Mouse (Mus musculus): ENCODE measurements around the gene Hdac8.

DNA sequence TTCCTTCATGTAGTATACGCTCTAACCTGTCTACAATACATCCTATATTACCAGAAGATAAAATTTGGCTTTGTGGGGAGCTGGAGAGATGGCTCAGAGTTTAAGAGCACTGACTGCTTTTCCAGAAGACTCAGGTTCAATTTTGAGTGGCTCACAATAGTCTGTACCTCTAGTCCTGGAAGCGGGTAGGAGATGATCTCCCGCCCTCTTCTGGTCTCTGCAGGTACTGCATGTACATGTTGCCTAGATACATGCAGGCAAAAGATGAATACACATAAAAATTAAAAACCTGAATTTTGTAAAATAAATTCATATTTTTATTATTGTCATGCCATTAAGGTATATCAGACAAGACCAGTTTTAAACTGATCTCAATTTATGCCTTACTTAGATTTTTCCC, 28.4 kb downstream of the Hdac8 start:
- TF ChIP-seq CTCF (IDR thresholded peaks at IDR 0.05; ENCODE audit: extremely low read depth, insufficient read length, insufficient replicate concordance, low read depth, low read length), result no peak
- TF ChIP-seq POLR2A (IDR thresholded peaks at IDR 0.05; ENCODE audit: low read depth, low read length), result no peak

Data from small intestine, adult 2 months (tissue).